Mouse (Mus musculus) lung, postnatal 25 days (tissue): ENCODE results near the gene Skp1a.

Experiments
- DNase-seq: peaks from one replicate; pipeline ENCODE4 v3.0.0; 2022; ENCODE audit warnings: low spot score

Gene Skp1a

DNA sequence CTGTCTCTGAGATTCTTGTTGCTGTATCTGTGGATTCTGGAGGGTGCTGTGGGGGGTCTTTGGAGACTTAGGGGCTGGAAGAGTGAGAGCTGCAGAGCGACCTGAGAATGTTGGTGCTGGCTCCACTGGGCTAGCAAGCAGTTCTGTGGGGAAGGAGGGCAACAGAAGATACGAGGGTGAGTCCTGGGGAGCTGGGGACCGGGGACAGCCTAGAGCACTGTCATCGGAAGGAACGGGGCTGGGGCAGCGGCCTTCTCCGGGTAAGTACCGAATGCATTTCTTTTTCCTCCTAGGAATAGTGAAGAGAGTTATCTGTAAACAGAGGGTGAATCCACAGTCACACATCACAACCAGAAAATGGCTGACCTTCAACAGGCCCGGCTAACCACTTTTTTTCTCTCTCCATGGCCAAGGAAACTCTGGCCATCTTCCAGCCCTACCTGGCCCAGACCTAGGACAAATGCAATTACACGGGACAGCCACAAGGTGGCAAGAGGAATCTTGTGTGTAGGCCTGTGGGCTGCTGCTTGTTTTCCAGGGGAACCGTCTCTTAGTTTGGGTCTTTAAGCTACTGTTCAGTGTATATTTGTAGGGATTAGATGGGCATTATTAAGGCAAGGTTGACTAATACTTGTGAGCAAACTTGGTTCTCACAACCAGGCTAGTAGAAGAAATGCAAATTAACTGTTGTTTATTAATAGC lies 22.0 kb downstream of the Skp1a start:
- DNase-seq, result peak; percentile 77

DNA sequence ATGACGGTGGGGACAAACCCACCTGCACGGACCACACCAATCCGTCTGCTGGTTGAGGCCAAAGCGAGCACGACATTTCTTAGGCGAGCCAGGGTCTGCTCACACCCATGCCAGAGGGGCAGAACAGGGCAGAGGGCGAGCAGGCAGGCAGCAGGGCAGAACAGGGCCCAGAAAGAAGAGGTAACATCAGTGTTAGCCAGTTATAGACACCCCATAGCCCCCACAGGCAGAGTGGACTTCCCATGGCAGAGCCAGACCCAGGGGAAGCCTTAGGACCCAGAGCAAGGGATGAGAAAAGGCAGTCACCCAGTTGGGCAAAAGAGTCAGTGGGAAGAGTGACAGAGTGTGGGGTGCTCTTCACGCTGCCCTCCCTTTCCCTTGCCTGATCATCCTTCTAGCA lies 23.3 kb downstream of the Skp1a start:
- no peak for DNase-seq

GRCm38 (mm10) chr11:52257376-52257775 lies 25.6 kb downstream of the Skp1a start:
- DNase-seq, result no peak

GRCm38 (mm10) chr11:52258711-52259110 lies 26.9 kb downstream of the Skp1a start:
- DNase-seq, result no peak

GRCm38 (mm10) chr11:52260878-52261277 lies 29.1 kb downstream of the Skp1a start:
- DNase-seq, result no peak

- peak; percentile 75 for DNase-seq
Measured at GRCm38 (mm10) chr11:52261937-52262336, 30.1 kb downstream of the Skp1a start.

GRCm38 (mm10) chr11:52262338-52262737 lies 30.5 kb downstream of the Skp1a start:
- DNase-seq, result no peak

- DNase-seq, result no peak
Measured at GRCm38 (mm10) chr11:52264871-52265270, 33.1 kb downstream of the Skp1a start.

DNA sequence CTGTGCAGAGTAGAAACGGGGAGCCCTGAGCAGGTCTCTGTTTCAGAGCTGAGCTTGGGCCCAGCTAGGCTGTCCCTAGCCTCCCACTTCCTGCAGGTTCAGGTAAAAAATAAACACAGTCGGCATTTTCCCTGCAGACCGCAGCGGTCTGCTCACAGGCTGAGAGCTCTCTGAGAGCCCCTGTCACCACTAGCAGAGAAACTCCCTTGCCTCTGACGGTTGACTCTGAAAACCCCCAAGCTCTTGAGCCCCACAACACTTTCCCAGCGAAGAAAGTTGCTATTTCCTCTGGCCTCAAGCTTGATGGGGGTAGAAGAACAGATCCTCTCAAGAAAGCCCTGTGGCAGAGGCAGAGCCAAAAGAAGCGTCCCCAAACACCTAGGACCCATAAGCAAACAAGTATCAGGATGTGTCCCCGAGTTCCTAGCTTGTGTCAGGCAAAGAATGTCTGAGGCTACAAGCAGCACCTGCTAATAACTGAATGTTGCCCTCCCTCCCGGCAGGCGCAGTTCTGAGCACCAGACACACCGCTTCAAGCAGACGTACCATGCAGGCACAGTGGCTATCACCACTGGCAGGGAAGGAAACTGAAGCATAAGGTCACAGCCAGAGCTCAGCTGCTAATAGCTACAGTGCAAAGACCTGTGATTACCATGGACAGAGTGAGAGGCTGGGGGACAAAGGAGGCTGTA lies 34.0 kb downstream of the Skp1a start:
- DNase-seq, result peak; percentile 35

DNA sequence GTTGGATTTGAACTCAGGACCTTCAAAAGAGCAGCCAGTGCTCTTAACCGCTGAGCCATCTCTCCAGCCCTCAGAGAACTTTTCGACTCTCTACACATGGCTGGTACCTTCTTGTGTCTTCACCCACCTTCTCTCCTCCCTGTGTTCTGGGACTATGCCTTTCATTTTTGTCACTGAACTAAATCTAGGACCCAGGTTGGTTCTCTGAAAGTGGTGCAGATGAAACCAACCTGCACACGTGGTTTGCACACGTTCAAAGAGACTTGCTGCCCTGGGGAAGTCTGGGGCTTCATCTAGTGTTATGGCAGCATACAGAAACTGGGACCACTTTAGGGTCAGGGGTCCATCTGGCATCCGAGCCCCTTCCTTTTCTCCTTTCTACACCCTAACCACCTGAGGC lies 35.5 kb downstream of the Skp1a start:
- DNase-seq, result no peak

DNA sequence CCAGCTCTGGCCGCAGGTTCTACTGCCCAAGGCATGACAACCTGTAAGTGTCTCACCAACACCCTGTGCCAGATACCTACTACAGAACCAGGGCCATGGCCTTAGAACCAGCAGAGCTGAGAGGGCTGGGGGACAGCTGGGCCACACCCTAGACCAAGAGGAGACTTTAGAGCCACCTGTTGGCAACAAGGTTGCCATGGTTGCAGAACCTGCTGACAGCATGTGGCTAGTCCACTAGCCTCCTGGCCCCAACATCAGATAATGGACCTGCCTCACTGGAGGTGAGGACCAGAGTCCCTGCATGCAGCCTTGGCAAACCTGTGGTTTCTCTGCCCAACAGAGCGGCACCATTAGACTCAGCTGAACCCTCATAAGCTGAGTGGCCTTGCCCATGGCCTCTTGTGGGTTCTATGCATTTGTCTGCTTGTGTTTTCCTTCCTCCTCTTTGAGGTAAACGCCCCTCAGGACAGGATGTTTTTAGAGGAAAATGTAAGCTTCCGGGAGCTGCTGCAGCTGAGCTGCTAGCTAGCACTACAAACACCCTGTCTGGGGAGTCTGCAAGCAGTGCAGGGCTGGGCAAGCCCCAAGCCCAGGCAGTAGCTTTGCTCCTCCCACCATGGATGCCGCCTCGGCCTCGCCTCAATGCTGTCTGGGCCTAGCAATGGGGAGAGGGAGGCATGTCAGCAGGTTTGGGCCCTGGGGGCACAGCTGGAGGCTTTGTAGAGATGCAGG lies 36.5 kb downstream of the Skp1a start:
- DNase-seq, result peak; percentile 70

DNA sequence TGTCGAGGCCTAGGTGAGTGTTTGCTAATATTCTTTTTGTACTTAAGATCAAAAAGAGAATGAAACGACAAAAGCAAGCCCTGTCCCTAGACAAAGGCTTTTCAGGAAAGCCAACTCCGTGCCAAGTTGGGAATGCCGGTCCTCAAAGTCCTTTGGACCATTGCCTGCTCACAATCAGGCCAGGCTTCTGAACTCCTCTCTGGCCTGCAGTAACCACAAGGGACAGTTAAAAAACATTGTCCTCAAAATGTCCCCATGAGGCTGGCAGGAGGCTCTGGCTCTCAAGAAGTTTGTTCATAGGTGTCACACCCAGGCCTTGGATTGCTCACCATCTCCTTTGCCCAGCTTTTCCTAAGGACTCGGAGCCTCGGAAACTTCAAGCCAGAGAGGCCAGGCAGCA lies 38.0 kb downstream of the Skp1a start:
- no peak for DNase-seq

DNA sequence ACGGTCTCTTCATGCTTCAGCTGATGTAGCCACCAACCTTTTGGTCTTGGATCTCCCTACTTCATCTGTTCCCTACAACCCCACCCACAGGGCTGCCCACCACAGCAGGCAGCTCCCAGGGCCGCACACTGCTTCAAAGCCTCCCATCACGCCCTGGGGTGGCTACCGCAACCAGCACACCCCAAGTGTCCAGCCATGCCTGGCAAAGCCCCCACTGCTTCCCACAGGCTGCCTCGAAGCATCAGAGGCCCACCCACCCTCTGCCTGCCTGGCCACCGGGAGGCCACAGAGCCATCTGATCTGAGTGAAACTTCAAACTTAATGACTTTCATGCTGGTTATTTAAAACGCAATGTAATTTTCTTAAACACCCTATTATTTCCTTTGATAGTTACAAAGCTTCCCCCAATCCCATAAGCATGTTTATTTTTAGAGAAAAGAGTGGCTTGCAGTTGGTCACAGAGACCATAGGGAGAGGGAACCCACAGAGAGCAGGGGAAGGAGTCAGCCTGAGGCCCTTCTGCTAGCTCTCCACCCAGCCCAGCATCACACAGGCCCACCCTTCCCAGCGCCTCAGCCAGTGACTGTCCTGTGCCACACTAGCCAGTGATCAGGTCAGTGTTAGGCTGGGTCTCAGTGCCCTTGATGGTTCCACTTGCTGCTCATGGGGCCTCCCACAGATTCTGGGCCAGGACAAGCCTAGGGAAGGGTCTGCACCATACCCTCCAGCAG lies 40.1 kb downstream of the Skp1a start:
- no peak for DNase-seq

DNA sequence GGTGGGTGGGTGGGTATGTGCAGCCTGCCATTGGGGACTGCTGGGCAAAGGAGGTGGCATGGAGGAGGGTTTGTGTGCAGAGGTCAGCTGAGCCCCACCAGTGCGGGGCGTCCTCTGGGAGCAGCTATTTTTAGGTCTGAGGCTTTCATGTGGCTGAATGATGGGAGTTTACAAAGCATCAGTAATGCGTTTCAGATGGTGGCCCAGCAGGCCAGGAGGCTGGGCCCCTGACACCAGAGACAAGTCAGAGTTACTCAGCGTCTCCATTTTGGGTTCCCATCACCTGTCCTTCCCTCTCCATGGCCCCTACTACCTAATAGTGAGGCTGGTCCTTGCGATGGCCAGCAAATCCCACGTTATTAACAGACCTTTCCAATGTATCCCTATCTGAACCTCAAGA lies 40.8 kb downstream of the Skp1a start:
- no peak for DNase-seq

GRCm38 (mm10) chr11:52273183-52273941 lies 41.6 kb downstream of the Skp1a start:
- DNase-seq, result peak; percentile 85

- DNase-seq, result no peak
Measured at GRCm38 (mm10) chr11:52273942-52274330, 42.1 kb downstream of the Skp1a start.

GRCm38 (mm10) chr11:52274456-52275112 lies 42.8 kb downstream of the Skp1a start:
- DNase-seq, result no peak

DNA sequence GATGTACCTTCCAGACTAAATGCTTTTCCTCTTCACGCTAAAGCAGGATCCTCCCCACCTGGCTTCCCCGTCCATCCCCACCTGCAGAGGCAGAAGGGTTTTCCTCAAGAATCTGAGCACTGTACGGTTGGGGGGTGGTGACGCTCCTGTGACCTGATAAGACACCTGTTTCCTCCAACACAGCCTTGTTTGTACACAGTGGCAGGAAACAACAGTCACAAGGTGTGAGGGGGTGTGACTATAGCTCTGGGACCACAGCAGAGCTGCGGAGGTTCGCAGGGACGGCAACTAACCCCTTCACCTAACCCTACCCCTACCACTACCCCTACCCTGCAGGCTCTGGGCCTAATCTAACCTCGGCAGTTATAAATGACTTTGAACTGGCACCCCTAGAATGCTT lies 43.6 kb downstream of the Skp1a start:
- DNase-seq, result no peak

GRCm38 (mm10) chr11:52275774-52276555 lies 44.2 kb downstream of the Skp1a start:
- no peak for DNase-seq

GRCm38 (mm10) chr11:52276961-52277391 lies 45.2 kb downstream of the Skp1a start:
- no peak for DNase-seq
